Mouse (Mus musculus) forebrain, postnatal 0 days (tissue): ENCODE data around the gene Gm5105. TPM values are rescaled to one million over a fixed set of nuclear protein-coding genes. Genes with fewer than 3 reads are reported as not detected.
A peak's percentile ranks its signal among the peaks of the same experiment; 100 is the strongest.

ENCODE experiments used
- ATAC-seq: fragments of 200-750 bp; cut with Nextera tagmentation; 2 replicates; pipeline ENCODE4 v1.8.0; 2017; ENCODE audit warnings: mild to moderate bottlenecking, moderate library complexity
- DNase-seq: peaks from one replicate; pipeline ENCODE4 v3.0.0-alpha.2; 2015
- H3K27ac ChIP-seq: fragments of 300-500 bp; sonication (generic); 2 replicates; pipeline ENCODE4 v1.5.1; 2014; ENCODE audit warnings: low read depth, mild to moderate bottlenecking, antibody characterized with exemption, low read length, moderate library complexity, mixed read lengths
- H3K27me3 ChIP-seq: fragments of 300-500 bp; sonication (generic); 2 replicates; pipeline ENCODE4 v1.6.1; 2014; ENCODE audit warnings: mild to moderate bottlenecking, low read length, mixed read lengths; ENCODE audit not compliant: insufficient read depth
- H3K36me3 ChIP-seq: fragments of 300-500 bp; sonication (generic); 2 replicates; pipeline ENCODE4 v1.6.1; 2014; ENCODE audit warnings: mild to moderate bottlenecking, moderate library complexity; ENCODE audit not compliant: insufficient read depth
- H3K4me1 ChIP-seq: fragments of 300-500 bp; sonication (generic); 2 replicates; pipeline ENCODE4 v1.6.1; 2014; ENCODE audit warnings: antibody characterized with exemption; ENCODE audit not compliant: insufficient read depth
- H3K4me2 ChIP-seq: fragments of 300-500 bp; sonication (generic); 2 replicates; pipeline ENCODE4 v1.6.1; 2014; ENCODE audit warnings: low read depth, mild to moderate bottlenecking, moderate library complexity
- H3K4me3 ChIP-seq: fragments of 300-500 bp; sonication (generic); 2 replicates; pipeline ENCODE4 v1.5.1; 2014; ENCODE audit warnings: low read depth, low read length, mixed read lengths
- H3K9ac ChIP-seq: fragments of 300-500 bp; sonication (generic); 2 replicates; pipeline ENCODE4 v1.6.1; 2014; ENCODE audit warnings: mild to moderate bottlenecking
- H3K9me3 ChIP-seq: fragments of 300-500 bp; sonication (generic); 2 replicates; pipeline ENCODE4 v1.6.1; 2016; ENCODE audit warnings: low read length
- CTCF ChIP-seq: sonication (generic); IDR thresholded peaks from 2 replicates; pipeline ENCODE4 v1.5.1; 2016; ENCODE audit warnings: antibody characterized with exemption, control low read depth, low read depth
- WGBS: fragments of 180-500 bp; shearing (Covaris S2); extraction: QIAGEN DNeasy Blood & Tissue Kit; methylation state at CpG from one replicate; pipeline ENCODE4 v1.1.7; 2014; 5-methylcytosine and 5-hydroxymethylcytosine counted together
- polyA plus RNA-seq: library from polyadenylated mRNA; unstranded; fragments of >200 nt; fragmentation: Nextera tagmentation; extraction: Ambion mirVana; gene quantifications from 2 replicates; pipeline ENCODE4 v1.2.1, GENCODE M21; 2015
- total RNA-seq: library from RNA; depleted of rRNA; stranded (reverse); fragments of >200 nt; gene quantifications from 2 replicates; pipeline ENCODE4 v1.2.3, GENCODE M21; 2014

Gm5105 gene
- total and polyA plus RNA-seq, 2 experiments from 2014 or later, result 0.15 to 0.38 TPM

GRCm38 (mm10) chr3:138078701-138079100 lies 11.5 kb upstream of the Gm5105 start:
- Histone ChIP-seq H3K4me2 (no peak overlapping the region), H3K36me3 (no peaks in the 10 kb centered on the region), H3K9ac (no peak overlapping the region), H3K27ac (no peak overlapping the region), H3K4me3 (no peak overlapping the region), H3K4me1 (0 out of 2 replicates have a peak, but pooled peaks cover 3% of the 10 kb centered on the region), H3K27me3 (no peaks in the 10 kb centered on the region), H3K9me3 (no peaks in the 10 kb centered on the region)
- no peak for ATAC-seq
- no peak for DNase-seq
- 66% methylated on average over 1 of the region's 1 CpGs for WGBS
- no peak for TF ChIP-seq CTCF

DNA sequence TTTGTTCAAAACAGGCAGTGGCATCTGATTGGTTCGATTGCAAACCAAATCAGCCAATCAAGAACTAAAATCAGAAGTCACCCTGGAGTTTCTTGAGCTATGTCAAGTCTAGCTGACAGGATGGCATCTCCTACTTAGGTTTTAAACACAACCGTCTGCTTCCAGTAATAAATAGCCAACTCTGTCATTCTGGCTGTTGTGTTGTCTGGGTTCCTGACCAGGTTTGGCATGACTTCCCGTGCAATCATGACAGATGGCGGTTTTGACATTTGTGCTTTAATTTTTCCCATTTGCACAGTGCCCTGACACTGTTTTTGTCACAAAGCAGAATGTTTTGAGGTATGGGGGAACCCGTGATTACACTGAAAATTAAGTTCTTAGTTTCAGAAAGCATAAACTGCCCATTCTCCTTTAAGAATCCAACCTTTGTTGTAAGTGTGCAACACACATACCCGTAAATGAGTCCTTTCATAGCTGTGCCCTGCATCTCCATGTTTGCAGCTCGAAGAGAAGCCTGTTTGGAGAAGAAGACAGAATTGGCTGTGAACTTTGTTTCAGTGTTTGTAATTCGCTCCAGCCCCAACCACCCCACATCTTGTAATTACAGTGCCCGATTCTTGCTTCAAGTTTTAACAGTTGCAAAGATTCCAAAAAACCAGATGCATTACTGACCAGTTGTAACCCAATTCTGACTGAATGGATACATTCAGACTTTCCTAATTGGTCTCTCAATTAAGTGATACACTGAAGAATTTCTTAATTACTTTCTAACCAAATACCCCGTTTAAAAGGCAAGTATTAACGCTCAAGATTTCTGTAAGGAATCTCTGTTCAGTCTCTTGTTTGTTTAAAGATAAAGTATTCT lies 10.5 kb upstream of the Gm5105 start:
- no peak overlapping the region for H3K4me2 ChIP-seq
- H3K4me1 ChIP-seq, result 0 out of 2 replicates have a peak, but pooled peaks cover 3% of the 10 kb centered on the region
- no peaks in the 10 kb centered on the region for H3K9me3 ChIP-seq
- H3K27me3 ChIP-seq, result no peaks in the 10 kb centered on the region
- 34% methylated on average over 11 of the region's 11 CpGs for WGBS
- H3K9ac ChIP-seq, result no peak overlapping the region
- ATAC-seq (peak; percentile 82), DNase-seq (peak; percentile 65)
- no peak overlapping the region for H3K27ac ChIP-seq
- H3K4me3 ChIP-seq, result no peak overlapping the region
- no peak for TF ChIP-seq CTCF
- no peaks in the 10 kb centered on the region for H3K36me3 ChIP-seq

DNA sequence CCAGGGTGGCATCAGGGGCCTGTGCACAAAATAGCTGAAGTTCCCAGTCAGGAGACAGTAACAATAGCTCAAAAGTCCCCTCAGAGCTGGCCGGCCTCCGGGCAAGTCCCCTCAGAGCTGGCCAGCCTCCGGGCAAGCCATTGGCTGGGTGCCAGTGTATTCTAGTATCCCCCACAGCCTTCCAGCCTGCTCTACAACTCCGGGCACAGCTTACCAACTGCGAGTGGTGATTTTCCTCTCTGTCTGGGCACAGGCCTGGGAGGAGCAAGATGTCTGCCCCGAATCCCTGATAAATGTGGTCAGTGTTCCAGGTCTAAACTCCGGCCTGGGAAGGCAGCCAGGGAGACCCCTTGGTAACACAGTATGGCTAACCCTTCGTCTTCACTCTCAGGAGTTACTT lies 8.0 kb upstream of the Gm5105 start:
- Histone ChIP-seq H3K27me3 (no peaks in the 10 kb centered on the region), H3K4me2 (no peak overlapping the region), H3K4me1 (peaks cover 3% of the 10 kb centered on the region; the same call in 1 of the 2 replicates), H3K27ac (no peak overlapping the region), H3K9ac (no peak overlapping the region), H3K9me3 (no peaks in the 10 kb centered on the region), H3K36me3 (no peaks in the 10 kb centered on the region), H3K4me3 (no peak overlapping the region)
- WGBS, result 36% methylated on average over 8 of the region's 8 CpGs
- no peak for TF ChIP-seq CTCF
- DNase-seq (peak; percentile 41), ATAC-seq (peak; percentile 49)

GRCm38 (mm10) chr3:138074214-138074613 lies 7.0 kb upstream of the Gm5105 start:
- H3K4me1 ChIP-seq, result peaks cover 6% of the 10 kb centered on the region; the same call in 1 of the 2 replicates
- H3K27ac ChIP-seq, result no peak overlapping the region
- ATAC-seq (no peak), DNase-seq (no peak)
- no peaks in the 10 kb centered on the region for H3K27me3 ChIP-seq
- no peak overlapping the region for H3K4me3 ChIP-seq
- no peaks in the 10 kb centered on the region for H3K36me3 ChIP-seq
- no peaks in the 10 kb centered on the region for H3K9me3 ChIP-seq
- 97% methylated on average over 1 of the region's 1 CpGs for WGBS
- no peak overlapping the region for H3K9ac ChIP-seq
- TF ChIP-seq CTCF, result no peak
- no peak overlapping the region for H3K4me2 ChIP-seq

- Histone ChIP-seq H3K9me3 (no peaks in the 10 kb centered on the region), H3K36me3 (no peaks in the 10 kb centered on the region), H3K4me1 (peaks cover 7% of the 10 kb centered on the region), H3K9ac (no peak overlapping the region), H3K4me3 (no peak overlapping the region), H3K4me2 (no peak overlapping the region), H3K27me3 (no peaks in the 10 kb centered on the region), H3K27ac (no peak overlapping the region)
- 81% methylated on average over 10 of the region's 10 CpGs for WGBS
- no peak for DNase-seq
- no peak for ATAC-seq
- TF ChIP-seq CTCF, result no peak
Measured at GRCm38 (mm10) chr3:138071476-138072073, 4.4 kb upstream of the Gm5105 start.

GRCm38 (mm10) chr3:138071004-138071403 lies 3.8 kb upstream of the Gm5105 start:
- H3K9me3 ChIP-seq, result no peaks in the 10 kb centered on the region
- no peak overlapping the region for H3K27ac ChIP-seq
- no peak for TF ChIP-seq CTCF
- ATAC-seq, result no peak
- peaks cover 12% of the 10 kb centered on the region for H3K4me1 ChIP-seq
- no peak overlapping the region for H3K4me3 ChIP-seq
- no peaks in the 10 kb centered on the region for H3K36me3 ChIP-seq
- WGBS, result 14% methylated on average over 1 of the region's 1 CpGs
- H3K27me3 ChIP-seq, result no peaks in the 10 kb centered on the region
- no peak overlapping the region for H3K9ac ChIP-seq
- H3K4me2 ChIP-seq, result no peak overlapping the region
- no peak for DNase-seq

- no peak overlapping the region for H3K27ac ChIP-seq
- 82% methylated on average over 18 of the region's 18 CpGs for WGBS
- H3K4me2 ChIP-seq, result no peak overlapping the region
- no peaks in the 10 kb centered on the region for H3K27me3 ChIP-seq
- H3K4me3 ChIP-seq, result no peak overlapping the region
- no peaks in the 10 kb centered on the region for H3K9me3 ChIP-seq
- H3K36me3 ChIP-seq, result no peaks in the 10 kb centered on the region
- H3K4me1 ChIP-seq, result peaks cover 16% of the 10 kb centered on the region
- no peak overlapping the region for H3K9ac ChIP-seq
- no peak for ATAC-seq
- TF ChIP-seq CTCF, result no peak
- DNase-seq, result no peak
Measured at GRCm38 (mm10) chr3:138069756-138070511, 2.7 kb upstream of the Gm5105 start.
